Comparison of ENCODE assay signal across 8 mouse cellular contexts in genomic region chr13:23488400-23489322, GRCm38 (mm10). TPM values are rescaled to one million over a fixed set of nuclear protein-coding genes. Genes with fewer than 3 reads are reported as not detected.
A peak's percentile ranks its signal among the peaks of the same experiment; 100 is the strongest.
DNase-seq lines count a peak whose midpoint lies in the region; ATAC-seq and TF ChIP-seq lines count a peak whose summit lies in the region.

Btn2a2 (minus strand) TSS chr13:23488857.

- peak; percentile 99 for ATAC-seq in hindbrain, postnatal 0 days

- H3K9ac ChIP-seq in hindbrain, postnatal 0 days (replicated peaks; ENCODE audit: low read length) = no peak within 1 kb of the TSS

- H3K27me3 ChIP-seq in hindbrain, postnatal 0 days (ENCODE audit: insufficient read depth, low read length) = no peaks in the 10 kb centered on the region

- H3K4me1 ChIP-seq in hindbrain, postnatal 0 days (ENCODE audit: insufficient read depth, low read length) = no peaks in the 10 kb centered on the region

- no peaks in the 10 kb centered on the region for H3K36me3 ChIP-seq in hindbrain, postnatal 0 days (ENCODE audit: insufficient read depth, low read length)

- peak within 1 kb of the TSS; percentile 65 for H3K4me2 ChIP-seq in hindbrain, postnatal 0 days (ENCODE audit: low read depth, low read length)

- no peak for TF ChIP-seq CTCF in hindbrain, postnatal 0 days (IDR thresholded peaks at IDR 0.05; ENCODE audit: low read depth)

- peak within 1 kb of the TSS; percentile 35 for H3K4me3 ChIP-seq in hindbrain, postnatal 0 days (ENCODE audit: low read length)

- H3K27ac ChIP-seq in hindbrain, postnatal 0 days = no peak within 1 kb of the TSS; the same call in 1 of the 2 replicates

- WGBS in hindbrain, postnatal 0 days = 5% methylated on average over 13 of the region's 14 CpGs

- H3K9me3 ChIP-seq in hindbrain, postnatal 0 days (ENCODE audit: low read length) = no peaks in the 10 kb centered on the region

- peak; percentile 93 for DNase-seq in R1 (ENCODE audit: low read depth, low spot score)
- peak; percentile 74 for DNase-seq in cerebellum, postnatal 14 days
- peak; percentile 41 for DNase-seq in gastrocnemius, adult 18-20 months (ENCODE audit: low spot score)
- DNase-seq in hindbrain, postnatal 0 days (ENCODE audit: low spot score) = peak; percentile 93
- peak; percentile 51 to 60 for DNase-seq in layer of hippocampus, postnatal 36 days
- peak; percentile 74 for DNase-seq in lung, postnatal 10 days
- DNase-seq in right cerebral cortex, adult 18-20 months = peak; percentile 76
- DNase-seq in adipocyte (ENCODE audit: low spot score) = no peak

RNA-seq across cellular contexts. Expression of gene Btn2a2, which starts in this region (rescaled TPM):
- total RNA-seq in gastrocnemius, adult 18-20 months (2021) = not detected
- not detected in 2 replicates for total RNA-seq in hindbrain, postnatal 0 days (2014; rRNA removed)
- polyA plus RNA-seq in hindbrain, postnatal 0 days (2015; fragmentation: Nextera tagmentation; extraction: Ambion mirVana) = 0.11 TPM in 1 of 2 replicates, not detected in the other
- total RNA-seq in layer of hippocampus, postnatal 36 days (2021) = under 1 TPM; 0.51 to 0.80 TPM

Comparison
In these comparisons a context has a peak if more than half of its experiments do, and no peak if none do; other contexts are left out.
1. Peak in DNase-seq in gastrocnemius, adult 18-20 months; RNA of the gene not detected or under 1 TPM.
2. Peak in DNase-seq, ATAC-seq, H3K4me3 ChIP-seq and H3K4me2 ChIP-seq in hindbrain, postnatal 0 days; RNA of the gene not detected or under 1 TPM.
3. Peak in DNase-seq in layer of hippocampus, postnatal 36 days; RNA of the gene not detected or under 1 TPM.